Comparison of ENCODE assay signal across 8 mouse cellular contexts in genomic region chr6:146501866-146502804, GRCm38 (mm10). TPM values are rescaled to one million over a fixed set of nuclear protein-coding genes. Genes with fewer than 3 reads are reported as not detected.
DNase-seq lines count a peak whose midpoint lies in the region; ATAC-seq and TF ChIP-seq lines count a peak whose summit lies in the region.

TSS of gene Itpr2 (minus strand) at chr6:146502223.

- ATAC-seq in forebrain, embryonic 11.5 days (replicated peaks; ENCODE audit: low FRiP score): peak; percentile 97
- peak; percentile 97 for ATAC-seq in heart, embryonic 15.5 days (replicated peaks; ENCODE audit: insufficient number of reproducible peaks, insufficient read depth, low FRiP score, low read depth)
- peak; percentile 89 for ATAC-seq in liver, embryonic 16.5 days (ENCODE audit: low read depth)
- ATAC-seq in neural tube, embryonic 12.5 days (ENCODE audit: low FRiP score, low read depth): peak; percentile 92

- in situ Hi-C loops in CH12.LX (cut with MboI; ENCODE audit: low pct_ligation_motif_present, low pct_unique_long_range_greater_than_20kb, low sequenced_read_pairs): no loop called here

- H3K27ac ChIP-seq in CH12.LX (ENCODE audit: insufficient read depth, low read depth): peak within 1 kb of the TSS; percentile 34
- no peak within 1 kb of the TSS for H3K27ac ChIP-seq in forebrain, embryonic 11.5 days (ENCODE audit: low read depth, low read length)
- peak within 1 kb of the TSS; percentile 93 for H3K27ac ChIP-seq in heart, embryonic 15.5 days
- H3K27ac ChIP-seq in liver, embryonic 16.5 days (ENCODE audit: low read length): peak within 1 kb of the TSS; percentile 70
- H3K27ac ChIP-seq in neural tube, embryonic 12.5 days: no peak within 1 kb of the TSS
- H3K27ac ChIP-seq in testis, adult 2 months (ENCODE audit: control insufficient read depth, insufficient read depth, low read depth, low read length): peak within 1 kb of the TSS; percentile 41

- peaks cover 11 to 37% of the 10 kb centered on the region in 2 experiments for H3K4me1 ChIP-seq in CH12.LX (ENCODE audit: control insufficient read depth in 1 of 2, insufficient read depth in 2 of 2)
- 0 out of 2 replicates have a peak, but pooled peaks cover 2% of the 10 kb centered on the region for H3K4me1 ChIP-seq in forebrain, embryonic 11.5 days (replicated peaks; ENCODE audit: control insufficient read depth, insufficient read depth, low read length)
- H3K4me1 ChIP-seq in heart, embryonic 15.5 days (replicated peaks): peaks cover 40% of the 10 kb centered on the region
- no peaks in the 10 kb centered on the region; the same call in none of the 2 replicates for H3K4me1 ChIP-seq in liver, embryonic 16.5 days (ENCODE audit: control insufficient read depth, low read depth, low read length)
- peaks cover 12% of the 10 kb centered on the region for H3K4me1 ChIP-seq in neural tube, embryonic 12.5 days
- H3K4me1 ChIP-seq in testis, adult 2 months (ENCODE audit: control insufficient read depth, insufficient read depth, low read length): peaks cover 9% of the 10 kb centered on the region

- peak within 1 kb of the TSS; percentile 39 for H3K9ac ChIP-seq in CH12.LX (ENCODE audit: insufficient read depth, low read depth)
- H3K9ac ChIP-seq in forebrain, embryonic 11.5 days (ENCODE audit: low read length): peak within 1 kb of the TSS; percentile 63
- H3K9ac ChIP-seq in heart, embryonic 15.5 days: peak within 1 kb of the TSS; percentile 82
- H3K9ac ChIP-seq in liver, embryonic 16.5 days (ENCODE audit: low read depth, low read length): peak within 1 kb of the TSS; percentile 65
- peak within 1 kb of the TSS; percentile 51 for H3K9ac ChIP-seq in neural tube, embryonic 12.5 days

- no peaks in the 10 kb centered on the region for H3K27me3 ChIP-seq in CH12.LX (replicated peaks)
- peaks cover 8% of the 10 kb centered on the region for H3K27me3 ChIP-seq in forebrain, embryonic 11.5 days (ENCODE audit: control insufficient read depth, insufficient read depth, low read length)
- no peaks in the 10 kb centered on the region for H3K27me3 ChIP-seq in heart, embryonic 15.5 days
- H3K27me3 ChIP-seq in liver, embryonic 16.5 days (ENCODE audit: control insufficient read depth, insufficient read depth, low read depth, low read length): peaks cover 25% of the 10 kb centered on the region
- peaks cover 26% of the 10 kb centered on the region for H3K27me3 ChIP-seq in neural tube, embryonic 12.5 days (replicated peaks)
- no peaks in the 10 kb centered on the region for H3K27me3 ChIP-seq in testis, adult 2 months (ENCODE audit: control insufficient read depth, insufficient read depth, low read length)

- H3K36me3 ChIP-seq in CH12.LX (replicated peaks in 1 of 2; ENCODE audit: control insufficient read depth in 1 of 2, insufficient read depth in 1 of 2, low read length in 1 of 2): no peaks in the 10 kb centered on the region
- no peaks in the 10 kb centered on the region for H3K36me3 ChIP-seq in forebrain, embryonic 11.5 days (ENCODE audit: control insufficient read depth, insufficient read depth, low read length)
- H3K36me3 ChIP-seq in heart, embryonic 15.5 days: no peaks in the 10 kb centered on the region
- H3K36me3 ChIP-seq in liver, embryonic 16.5 days (ENCODE audit: control insufficient read depth, insufficient read depth): no peaks in the 10 kb centered on the region
- no peaks in the 10 kb centered on the region for H3K36me3 ChIP-seq in neural tube, embryonic 12.5 days
- H3K36me3 ChIP-seq in testis, adult 2 months (ENCODE audit: control insufficient read depth, insufficient read depth, low read length): no peaks in the 10 kb centered on the region

- TF ChIP-seq CTCF in CH12.LX (conservative IDR thresholded peaks at IDR 0.05 in 1 of 2, IDR thresholded peaks at IDR 0.05 in 1 of 2; ENCODE audit: low read depth in 2 of 2, low read length in 2 of 2): peak in 1 of 2 experiments; percentile 33; a peak in 1 of 4 replicates
- no peak for TF ChIP-seq CTCF in testis, adult 2 months (IDR thresholded peaks at IDR 0.05; ENCODE audit: control insufficient read depth, insufficient read depth, insufficient replicate concordance, low read depth, low read length)

- no peaks in the 10 kb centered on the region for H3K79me2 ChIP-seq in CH12.LX (replicated peaks; ENCODE audit: control insufficient read depth, extremely low read depth, insufficient read depth, poor library complexity, severe bottlenecking)

- peak within 1 kb of the TSS; percentile 63 to 89 (median 75) for H3K4me3 ChIP-seq in CH12.LX (replicated peaks in 1 of 3; ENCODE audit: low read depth in 2 of 3, low read length in 2 of 3, poor library complexity in 1 of 3)
- H3K4me3 ChIP-seq in forebrain, embryonic 11.5 days (ENCODE audit: low read depth, low read length): peak within 1 kb of the TSS; percentile 67
- H3K4me3 ChIP-seq in heart, embryonic 15.5 days: peak within 1 kb of the TSS; percentile 75
- peak within 1 kb of the TSS; percentile 66 for H3K4me3 ChIP-seq in liver, embryonic 16.5 days (ENCODE audit: low read depth, low read length)
- H3K4me3 ChIP-seq in neural tube, embryonic 12.5 days: peak within 1 kb of the TSS; percentile 74
- H3K4me3 ChIP-seq in testis, adult 2 months (ENCODE audit: control insufficient read depth, low read depth, low read length): peak within 1 kb of the TSS; percentile 77

- H3K4me2 ChIP-seq in CH12.LX (ENCODE audit: insufficient read depth, low read depth, poor library complexity, severe bottlenecking): peak within 1 kb of the TSS; percentile 83
- H3K4me2 ChIP-seq in forebrain, embryonic 11.5 days (ENCODE audit: low read depth, low read length, severe bottlenecking): peak within 1 kb of the TSS; percentile 97
- H3K4me2 ChIP-seq in heart, embryonic 15.5 days: peak within 1 kb of the TSS; percentile 95
- H3K4me2 ChIP-seq in liver, embryonic 16.5 days (ENCODE audit: low read depth, low read length): peak within 1 kb of the TSS; percentile 66
- peak within 1 kb of the TSS; percentile 91 for H3K4me2 ChIP-seq in neural tube, embryonic 12.5 days (replicated peaks)

- dilution Hi-C loops in CH12.LX (cut with MboI; ENCODE audit: extremely low pct_ligation_motif_present, extremely low pct_unique_long_range_greater_than_20kb, low sequenced_read_pairs): no loop called here

- TF ChIP-seq POLR2A in CH12.LX (IDR thresholded peaks at IDR 0.05; ENCODE audit: low read depth, low read length): peak; percentile 68
- peak; percentile 63 for TF ChIP-seq POLR2A in testis, adult 2 months (IDR thresholded peaks at IDR 0.05; ENCODE audit: control insufficient read depth, low read depth, low read length)

- under 1% methylated on average over 60 of the region's 70 CpGs for WGBS in forebrain, embryonic 11.5 days
- under 1% methylated on average over 69 of the region's 70 CpGs for WGBS in heart, embryonic 15.5 days
- WGBS in liver, embryonic 16.5 days (ENCODE audit: insufficient replicate concordance): 1% methylated on average over 67 of the region's 70 CpGs
- WGBS in neural tube, embryonic 12.5 days: under 1% methylated on average over 70 of the region's 70 CpGs

- no peak for TF ChIP-seq EP300 in CH12.LX (IDR thresholded peaks at IDR 0.05; ENCODE audit: low read length)

- peak; percentile 70 for DNase-seq in CH12.LX (ENCODE audit: extremely low read depth)
- DNase-seq in c-Kit-positive CD71-positive TER-119-negative erythroid progenitor cells, embryonic 14.5 days (ENCODE audit: low read depth): peak; percentile 65
- DNase-seq in forebrain, embryonic 11.5 days (ENCODE audit: low spot score): peak; percentile 90
- DNase-seq in kidney, postnatal 25 days: peak; percentile 93 to 96

- H3K9me3 ChIP-seq in CH12.LX (replicated peaks; ENCODE audit: low read length): no peaks in the 10 kb centered on the region
- no peaks in the 10 kb centered on the region for H3K9me3 ChIP-seq in forebrain, embryonic 11.5 days (ENCODE audit: control insufficient read depth, low read length)
- no peaks in the 10 kb centered on the region for H3K9me3 ChIP-seq in heart, embryonic 15.5 days (replicated peaks)
- no peaks in the 10 kb centered on the region for H3K9me3 ChIP-seq in liver, embryonic 16.5 days (replicated peaks; ENCODE audit: control insufficient read depth, low read length)
- H3K9me3 ChIP-seq in neural tube, embryonic 12.5 days: no peaks in the 10 kb centered on the region

- no peak for TF ChIP-seq RAD21 in CH12.LX (IDR thresholded peaks at IDR 0.05; ENCODE audit: low read depth, low read length)

TF ChIP-seq in CH12.LX, 34 proteins besides CTCF, POLR2A, EP300 and RAD21 (continues in another document):
- peak; percentile 14; the same call in 1 of the 2 replicates for TF ChIP-seq USF1 (IDR thresholded peaks at IDR 0.05; ENCODE audit: low read depth, low read length)
- TF ChIP-seq ZMIZ1 (IDR thresholded peaks at IDR 0.05; ENCODE audit: low read depth, low read length): no peak
- TF ChIP-seq MEF2A (IDR thresholded peaks at IDR 0.05; ENCODE audit: borderline replicate concordance, low read depth, low read length): peak; percentile 43; the same call in 1 of the 2 replicates
- TF ChIP-seq PAX5 (IDR thresholded peaks at IDR 0.05; ENCODE audit: low read length): no peak
- 0 out of 2 replicates have a peak, but pooled peaks have one; percentile 37 for TF ChIP-seq MXI1 (IDR thresholded peaks at IDR 0.05; ENCODE audit: low read depth, low read length)
- no peak for TF ChIP-seq ZNF384 (IDR thresholded peaks at IDR 0.05; ENCODE audit: low read depth, low read length)
- TF ChIP-seq E2F4 (IDR thresholded peaks at IDR 0.05; ENCODE audit: insufficient replicate concordance, low read depth, low read length): no peak
- no peak for TF ChIP-seq JUND (conservative IDR thresholded peaks at IDR 0.05; ENCODE audit: low read depth, low read length)
- no peak for TF ChIP-seq BHLHE40 (IDR thresholded peaks at IDR 0.05; ENCODE audit: low read depth, low read length)
- TF ChIP-seq TBP (conservative IDR thresholded peaks at IDR 0.05; ENCODE audit: low read depth, low read length): no peak
- no peak for TF ChIP-seq MYC (IDR thresholded peaks at IDR 0.05; ENCODE audit: low read depth, low read length)
- no peak for TF ChIP-seq MAFK (IDR thresholded peaks at IDR 0.05; ENCODE audit: insufficient replicate concordance, low read length)
- TF ChIP-seq TCF12 (IDR thresholded peaks at IDR 0.05; ENCODE audit: low read depth, low read length): peak; percentile 61
- no peak for TF ChIP-seq CHD2 (IDR thresholded peaks at IDR 0.05; ENCODE audit: low read length)
- no peak; the same call in 1 of the 2 replicates for TF ChIP-seq HCFC1 (IDR thresholded peaks at IDR 0.05; ENCODE audit: low read depth, low read length)

RNA-seq across cellular contexts. Expression of gene Itpr2, which starts in this region (rescaled TPM):
- total RNA-seq in CH12.LX (2012; rRNA removed) (4.7 and 8.9 TPM in 2 replicates), CH12.LX (2014; rRNA removed) (2.2 and 3.5 TPM in 2 replicates)
- polyA plus RNA-seq in CH12.LX (2012; ENCODE audit: insufficient read length, low read depth): 3.4 and 4.4 TPM in 2 replicates
- 3.0 and 5.3 TPM in 2 replicates for polyA plus RNA-seq in forebrain, embryonic 11.5 days (2014; fragmentation: Nextera tagmentation; extraction: Ambion mirVana)
- 39.2 and 49.5 TPM in 2 replicates for polyA plus RNA-seq in heart, embryonic 15.5 days (2015; fragmentation: Nextera tagmentation; extraction: Ambion mirVana)
- polyA plus RNA-seq in liver, embryonic 16.5 days (2015; fragmentation: Nextera tagmentation; extraction: Ambion mirVana): 5.9 and 7.5 TPM in 2 replicates
- polyA plus RNA-seq in neural tube, embryonic 12.5 days (2016; fragmentation: Nextera tagmentation; extraction: Ambion mirVana): 4.3 and 7.3 TPM in 2 replicates
- 5.5 and 6.9 TPM in 2 replicates for polyA plus RNA-seq in testis, adult 2 months (2012; rRNA removed)

Comparison
In these comparisons a context has a peak if more than half of its experiments do, and no peak if none do; other contexts are left out.
1. H3K27ac ChIP-seq: peak in CH12.LX (single experiment), heart, embryonic 15.5 days (single experiment), liver, embryonic 16.5 days (single experiment) and testis, adult 2 months (single experiment); none in forebrain, embryonic 11.5 days (single experiment) and neural tube, embryonic 12.5 days (single experiment).
2. Peak in every context shown above with its lines, with median percentiles within 50 percentile points of each other: DNase-seq, H3K4me2 ChIP-seq, H3K4me3 ChIP-seq, H3K9ac ChIP-seq and ATAC-seq.